Mouse (Mus musculus): ENCODE measurements around the gene Gm37240. TPM values are rescaled to one million over a fixed set of nuclear protein-coding genes. Genes with fewer than 3 reads are reported as not detected.
"Not testable (repeated sequence)": the region's sequence is repeated elsewhere in the genome, so short reads cannot be mapped to it uniquely, and the experiment has no call there.

Gm37240 gene
- total RNA-seq (2021), result 1 to 10 TPM; 2.6 to 3.2 TPM

GRCm38 (mm10) chr3:85887239-85887827 lies at the start of gene Gm37240, which contains the start of gene Glt28d2:
Gene Gm37240, minus strand, starts transcription at chr3:85887518.
Gene Glt28d2, minus strand, starts transcription at chr3:85887516.
- peak; percentile 58 to 83 for DNase-seq (ENCODE audit: extremely low spot score in 1 of 2, low spot score in 2 of 2)
- intact Hi-C loops (cut with DNase I), result no loop called here

- no peak for DNase-seq (ENCODE audit: extremely low spot score in 1 of 2, low spot score in 2 of 2)
- intact Hi-C loops (cut with DNase I), result no loop called here
Measured at GRCm38 (mm10) chr3:85933586-85933985, 46.3 kb upstream of the Gm37240 start.

GRCm38 (mm10) chr3:85931859-85932258 lies 44.5 kb upstream of the Gm37240 start:
- no peak for DNase-seq (ENCODE audit: extremely low spot score in 1 of 2, low spot score in 2 of 2)
- intact Hi-C loops (cut with DNase I), result no loop called here

DNA sequence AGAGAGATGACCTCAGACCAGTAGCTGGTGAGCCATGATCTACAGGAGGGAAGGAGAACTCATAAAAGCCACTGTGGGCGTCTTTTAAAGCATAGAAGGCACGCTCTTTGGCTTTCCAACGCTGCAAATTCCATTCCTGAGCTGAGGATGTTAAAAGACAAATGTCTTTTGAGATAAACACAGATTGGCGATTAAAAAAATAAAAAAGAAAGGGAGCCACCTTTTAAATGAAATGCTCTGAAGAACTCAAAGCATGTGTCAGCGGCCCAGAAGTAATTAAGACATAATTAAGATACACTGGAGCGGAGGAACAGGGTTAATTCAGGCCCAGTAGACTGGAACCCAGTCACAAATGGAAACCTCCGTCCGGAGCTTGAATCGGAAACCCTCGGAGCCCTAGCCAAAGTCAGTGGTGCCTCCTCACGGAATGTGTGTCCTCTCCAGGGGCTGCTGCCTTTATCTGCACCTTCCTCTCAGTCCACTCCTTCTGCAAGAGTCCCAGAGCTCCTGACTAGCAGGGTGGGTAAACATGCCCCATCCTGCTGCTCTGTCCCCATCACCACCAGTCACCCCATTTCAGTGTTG lies 43.4 kb upstream of the Gm37240 start:
- intact Hi-C loops (cut with DNase I), result no loop called here
- no peak for DNase-seq (ENCODE audit: extremely low spot score in 1 of 2, low spot score in 2 of 2)

DNA sequence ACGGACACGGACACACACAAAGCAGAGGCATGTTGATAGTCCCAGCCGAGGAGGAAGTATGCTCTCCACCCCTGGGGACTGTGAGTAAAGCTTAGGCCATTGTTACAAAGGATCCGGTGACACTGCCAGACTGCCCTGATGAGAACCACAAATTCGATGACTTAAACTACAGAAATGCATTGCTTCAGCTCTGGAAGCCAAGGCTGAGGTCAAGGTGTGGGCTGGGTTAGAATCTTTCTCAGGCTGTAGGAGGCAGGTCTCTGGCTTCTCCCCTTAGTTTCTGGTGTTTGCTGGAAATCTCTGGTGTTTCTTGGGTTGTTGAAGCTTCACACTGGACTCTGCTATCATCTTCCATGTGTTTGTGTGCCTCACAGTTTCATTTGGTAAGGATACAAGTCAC lies 42.4 kb upstream of the Gm37240 start:
- no peak for DNase-seq (ENCODE audit: extremely low spot score in 1 of 2, low spot score in 2 of 2)
- intact Hi-C loops (cut with DNase I), result no loop called here

GRCm38 (mm10) chr3:85928140-85928611 lies 40.9 kb upstream of the Gm37240 start:
- DNase-seq (ENCODE audit: extremely low spot score in 1 of 2, low spot score in 2 of 2), result peak; percentile 33 to 34
- intact Hi-C loops (cut with DNase I), result no loop called here

GRCm38 (mm10) chr3:85927296-85927695 lies 40.0 kb upstream of the Gm37240 start:
- intact Hi-C loops (cut with DNase I), result no loop called here

GRCm38 (mm10) chr3:85923954-85924945 lies 36.9 kb upstream of the Gm37240 start:
- intact Hi-C loops (cut with DNase I), result loop anchor here (5.0 kb wide), 3 partner anchors 203 to 352 kb away; partner anchors contain the start of gene Gatb
- peak; percentile 83 to 87 for DNase-seq (ENCODE audit: extremely low spot score in 1 of 2, low spot score in 2 of 2)

More at GRCm38 (mm10) chr3:85927296-85927695, 40.0 kb upstream of the Gm37240 start:
- no peak for DNase-seq (ENCODE audit: extremely low spot score in 1 of 2, low spot score in 2 of 2)

GRCm38 (mm10) chr3:85923343-85923742 lies 36.0 kb upstream of the Gm37240 start:
- DNase-seq (ENCODE audit: extremely low spot score in 1 of 2, low spot score in 2 of 2), result no peak
- intact Hi-C loops (cut with DNase I), result loop anchor here (5.0 kb wide), 3 partner anchors 204 to 351 kb away; partner anchors contain the start of gene Gatb

DNA sequence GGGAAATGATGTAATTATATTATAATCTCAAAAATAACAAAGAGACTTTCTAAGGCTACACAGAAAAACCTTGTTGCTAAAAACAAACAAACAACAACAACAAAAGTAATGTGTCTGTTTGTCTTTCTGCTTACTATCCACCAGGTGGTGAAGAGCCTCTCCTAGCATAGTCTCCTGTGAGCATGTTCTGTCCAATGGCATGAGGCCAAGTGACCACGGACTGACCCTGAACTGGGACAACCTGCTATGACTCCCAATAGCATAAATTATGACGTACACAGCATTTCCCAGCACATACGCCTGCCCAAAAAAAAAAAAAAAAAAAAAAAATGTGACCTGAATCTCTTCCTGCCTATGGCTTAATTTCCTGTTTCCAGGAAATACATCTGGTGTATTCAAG lies 35.0 kb upstream of the Gm37240 start:
- DNase-seq (ENCODE audit: extremely low spot score in 1 of 2, low spot score in 2 of 2), result peak in 1 of 2 experiments; percentile 56
- intact Hi-C loops (cut with DNase I), result loop anchor here (5.0 kb wide), 3 partner anchors 205 to 350 kb away; partner anchors contain the start of gene Gatb

- intact Hi-C loops (cut with DNase I), result loop anchor here (5.0 kb wide), 3 partner anchors 207 to 348 kb away; partner anchors contain the start of gene Gatb
- DNase-seq (ENCODE audit: extremely low spot score in 1 of 2, low spot score in 2 of 2), result not testable (repeated sequence)
Measured at GRCm38 (mm10) chr3:85920671-85921070, 33.4 kb upstream of the Gm37240 start.

- peak in 1 of 2 experiments; percentile 36 for DNase-seq (ENCODE audit: extremely low spot score in 1 of 2, low spot score in 2 of 2)
- intact Hi-C loops (cut with DNase I), result no loop called here
Measured at GRCm38 (mm10) chr3:85917600-85917999, 30.3 kb upstream of the Gm37240 start.

GRCm38 (mm10) chr3:85914806-85915205 lies 27.5 kb upstream of the Gm37240 start:
- intact Hi-C loops (cut with DNase I), result no loop called here
- DNase-seq (ENCODE audit: extremely low spot score in 1 of 2, low spot score in 2 of 2), result no peak

GRCm38 (mm10) chr3:85907136-85907535 lies 19.8 kb upstream of the Gm37240 start:
- intact Hi-C loops (cut with DNase I), result no loop called here
- DNase-seq (ENCODE audit: extremely low spot score in 1 of 2, low spot score in 2 of 2), result no peak

DNA sequence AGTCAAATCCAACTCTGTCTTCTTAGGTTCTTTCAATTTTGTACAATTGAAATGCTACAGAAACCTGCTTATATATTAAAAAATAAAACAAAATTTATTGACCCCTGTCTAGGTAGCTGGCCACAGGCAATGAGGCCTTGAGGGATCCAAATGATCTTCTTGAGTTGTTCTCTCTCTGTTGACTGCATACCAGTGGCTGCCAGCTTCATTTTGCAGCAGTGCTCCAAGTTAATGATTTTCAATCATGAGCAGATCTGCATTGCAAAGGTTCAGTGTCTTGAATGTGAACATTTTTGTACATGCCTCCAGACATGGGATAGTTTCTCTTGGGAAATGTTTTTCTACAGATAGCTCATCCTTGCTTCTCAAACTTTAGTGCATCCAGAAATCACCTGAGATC lies 17.1 kb upstream of the Gm37240 start:
- no peak for DNase-seq (ENCODE audit: extremely low spot score in 1 of 2, low spot score in 2 of 2)
- intact Hi-C loops (cut with DNase I), result no loop called here

GRCm38 (mm10) chr3:85895020-85895419 lies 7.7 kb upstream of the Gm37240 start:
- intact Hi-C loops (cut with DNase I), result no loop called here
- no peak for DNase-seq (ENCODE audit: extremely low spot score in 1 of 2, low spot score in 2 of 2)

GRCm38 (mm10) chr3:85891571-85891970 lies 4.3 kb upstream of the Gm37240 start:
- intact Hi-C loops (cut with DNase I), result no loop called here
- DNase-seq (ENCODE audit: extremely low spot score in 1 of 2, low spot score in 2 of 2), result peak in 1 of 2 experiments; percentile 5

GRCm38 (mm10) chr3:85888221-85888671 lies 928 bp upstream of the Gm37240 start:
- DNase-seq (ENCODE audit: extremely low spot score in 1 of 2, low spot score in 2 of 2), result peak; percentile 9 to 52
- intact Hi-C loops (cut with DNase I), result no loop called here
